Mouse (Mus musculus) heart, postnatal 0 days (tissue): ENCODE data around the gene Myg1.

Experiments
- CTCF ChIP-seq: IDR thresholded peaks from 2 replicates; pipeline ENCODE4 v1.5.1; 2016; ENCODE audit warnings: antibody characterized with exemption, control low read depth, low read depth
- EP300 ChIP-seq: IDR thresholded peaks from 2 replicates; pipeline ENCODE4 v1.6.1; 2016; ENCODE audit warnings: antibody characterized with exemption, low read depth

DNA sequence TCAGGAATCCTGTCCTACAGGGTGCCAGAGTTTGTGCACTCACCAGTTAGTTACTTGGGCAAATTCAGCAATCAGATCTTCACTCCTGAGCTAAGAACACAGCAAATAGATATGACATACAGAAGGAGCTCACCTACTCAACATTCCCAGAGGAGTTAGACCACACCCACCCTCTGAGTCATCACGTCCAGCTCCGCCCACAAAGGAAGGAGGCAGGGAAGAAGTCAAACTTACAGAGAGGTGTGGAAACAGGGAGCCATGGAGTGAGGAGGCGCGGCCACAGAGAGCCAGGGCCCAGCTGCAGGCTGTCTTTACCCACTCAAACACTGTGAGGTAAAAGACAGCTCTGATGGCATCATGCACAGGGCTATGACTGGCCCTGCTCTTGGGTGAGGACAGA, 14.9 kb downstream of the Myg1 start:
- no peak for TF ChIP-seq CTCF
- no peak for TF ChIP-seq EP300
